Mouse (Mus musculus) heart, adult 18-20 months (tissue): Measurements from ENCODE around the gene Tmem240. TPM values are rescaled to one million over a fixed set of nuclear protein-coding genes. Genes with fewer than 3 reads are reported as not detected.
A peak's percentile ranks its signal among the peaks of the same experiment; 100 is the strongest.
"Not testable (repeated sequence)": the region's sequence is repeated elsewhere in the genome, so short reads cannot be mapped to it uniquely, and the experiment has no call there.

Source experiments
- DNase-seq, 2 experiments: peaks; one replicate each; pipeline ENCODE4 v3.0.0; 2021 to 2022; ENCODE audit warnings: mixed read lengths in 1 of 2
- long read RNA-seq, 2 experiments: library from polyadenylated mRNA; stranded (forward); transcript quantifications; one replicate each; pipeline ENCODE4 v2.0.0; 2021
- total RNA-seq, 2 experiments: library from RNA; stranded (reverse); gene quantifications; 2 replicates each; pipeline ENCODE4 v1.2.3; 2021

Tmem240 gene
- total RNA-seq, result under 1 TPM; 0.25 to 0.39 TPM
- long read RNA-seq, experiment 1, result 0 reads
- long read RNA-seq, experiment 2, result 0 reads

DNA sequence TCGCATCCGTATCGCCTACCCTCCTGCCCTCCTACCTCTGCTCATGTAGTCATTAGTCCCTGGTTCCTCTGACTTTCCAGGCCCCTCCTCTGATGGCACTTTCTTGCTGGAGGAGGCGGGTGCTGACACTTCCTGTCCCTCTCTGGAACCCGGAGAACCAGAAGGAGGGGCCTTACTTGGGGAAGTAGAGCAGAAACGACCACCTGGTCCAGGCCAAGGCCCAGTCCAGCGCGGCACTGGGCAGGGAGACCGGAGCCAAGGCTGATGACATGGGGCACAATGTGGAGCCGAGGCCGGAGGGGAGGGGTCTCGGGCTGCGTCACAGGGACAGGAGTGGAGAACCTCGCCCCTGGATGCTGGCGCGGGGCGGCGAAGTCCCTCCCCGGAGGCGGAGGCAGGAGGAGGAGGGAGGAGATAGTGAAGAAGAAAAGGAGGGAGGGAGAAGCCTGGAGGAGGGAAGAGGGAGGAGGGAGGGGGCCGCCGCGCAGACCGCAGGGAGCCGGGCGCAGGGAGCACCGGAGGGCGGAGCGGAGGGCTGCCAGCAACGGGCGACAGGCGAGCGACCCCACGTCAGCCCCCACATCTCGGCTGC is at the start of gene Tmem240:
Gene Tmem240 (plus strand): TSS at position 451 of the 592 bp plus-strand sequence.
- peak; percentile 92 to 94 for DNase-seq

DNA sequence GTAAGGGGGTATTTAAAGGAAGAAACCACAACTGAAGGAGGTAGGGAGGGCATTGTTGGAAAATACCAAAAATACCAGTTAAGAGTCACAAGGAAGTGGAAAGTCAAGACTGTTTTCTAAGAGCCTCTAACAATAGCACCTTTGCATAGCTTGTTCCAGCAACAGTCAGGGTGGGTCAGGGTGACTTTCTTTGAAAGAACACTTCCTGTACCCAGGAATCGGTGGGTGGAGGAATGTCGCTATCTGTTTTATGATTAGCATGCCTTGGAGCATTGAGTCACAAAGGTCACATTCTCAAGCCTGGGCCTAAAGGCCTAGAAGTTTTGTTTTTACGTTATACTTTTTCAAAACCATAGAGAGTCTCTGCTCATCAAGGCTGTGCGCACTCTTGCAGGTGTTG is 46.8 kb upstream of the Tmem240 start:
- DNase-seq, result not testable (repeated sequence)

DNA sequence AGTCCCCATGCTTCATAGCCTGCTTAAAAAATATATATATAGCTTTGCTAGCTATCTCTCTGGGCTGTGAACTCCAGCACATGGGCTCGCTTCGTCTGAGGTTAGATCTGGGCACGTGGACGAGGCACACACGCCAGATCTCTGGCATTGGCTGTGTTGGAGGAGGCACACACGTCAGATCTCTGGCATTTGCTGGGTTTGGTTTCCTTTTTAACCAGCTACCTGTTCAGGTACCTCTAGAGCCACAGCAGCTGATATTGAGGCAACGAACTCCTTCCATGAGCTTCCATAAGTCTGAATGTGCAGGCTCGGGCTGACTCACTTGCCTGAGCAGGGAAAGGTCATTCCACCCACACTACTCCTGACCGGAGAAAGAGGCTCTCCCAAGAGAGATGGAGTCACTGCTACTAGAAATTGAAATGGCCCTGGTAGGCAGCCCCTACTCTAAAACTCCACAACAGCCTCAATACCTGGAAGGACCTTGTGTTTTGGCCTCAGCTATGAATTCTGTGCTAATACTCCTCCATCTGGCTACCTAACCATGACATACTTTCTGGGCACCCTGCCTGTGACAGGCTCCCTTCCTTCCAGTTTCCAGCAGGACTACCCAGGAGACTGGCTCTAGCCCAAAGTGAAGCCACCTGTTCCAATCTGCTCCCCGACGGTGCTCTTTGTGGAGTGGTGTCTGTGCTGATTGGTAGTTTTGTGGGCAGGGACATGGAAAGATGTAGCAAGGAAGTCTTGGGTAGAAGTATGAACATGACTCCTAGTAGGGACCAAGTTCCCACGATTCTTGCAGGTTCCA is 43.8 kb upstream of the Tmem240 start:
- no peak for DNase-seq

DNA sequence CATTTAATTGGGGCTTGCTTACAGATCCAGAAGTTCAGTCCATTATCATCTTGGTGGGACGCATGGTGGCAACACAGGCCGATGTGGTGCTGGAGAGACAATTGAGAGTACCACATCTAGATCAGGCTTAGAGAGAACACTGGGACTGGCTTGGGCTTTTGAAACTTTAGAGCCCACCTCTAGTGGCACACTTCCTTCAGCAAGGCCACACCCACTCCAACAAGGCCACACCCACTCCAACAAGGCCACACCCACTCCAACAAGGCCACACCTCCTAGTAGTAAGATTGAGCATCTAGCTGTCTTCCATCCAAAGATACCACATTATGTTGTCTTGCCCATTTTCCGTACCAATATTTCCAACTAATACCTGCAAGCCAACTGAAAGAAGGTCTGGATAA is 42.2 kb upstream of the Tmem240 start:
- no peak for DNase-seq

DNA sequence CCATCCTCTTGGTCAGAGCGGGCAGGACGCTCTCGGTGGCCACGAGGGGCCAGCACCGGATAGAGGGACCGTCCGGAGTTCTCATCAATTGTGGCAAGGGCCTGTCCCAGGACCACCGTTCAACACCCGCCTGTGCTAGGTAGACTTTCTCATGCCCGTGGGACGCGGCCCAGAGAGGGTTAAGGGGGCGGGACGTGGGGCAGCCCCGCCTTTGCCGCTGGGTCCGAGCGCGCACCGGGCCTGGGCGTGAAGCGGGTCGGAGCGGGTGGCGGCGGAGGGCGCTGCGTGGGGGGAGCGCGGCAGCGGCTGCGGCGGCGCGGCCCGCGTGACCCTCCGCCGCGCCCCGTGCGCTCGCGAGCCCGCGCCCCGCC is 40.5 kb upstream of the Tmem240 start, which contains the start of gene Fndc10:
Gene Fndc10 (plus strand): TSS at position 232 of the 371 bp plus-strand sequence.
- DNase-seq, result peak; percentile 70 to 79

DNA sequence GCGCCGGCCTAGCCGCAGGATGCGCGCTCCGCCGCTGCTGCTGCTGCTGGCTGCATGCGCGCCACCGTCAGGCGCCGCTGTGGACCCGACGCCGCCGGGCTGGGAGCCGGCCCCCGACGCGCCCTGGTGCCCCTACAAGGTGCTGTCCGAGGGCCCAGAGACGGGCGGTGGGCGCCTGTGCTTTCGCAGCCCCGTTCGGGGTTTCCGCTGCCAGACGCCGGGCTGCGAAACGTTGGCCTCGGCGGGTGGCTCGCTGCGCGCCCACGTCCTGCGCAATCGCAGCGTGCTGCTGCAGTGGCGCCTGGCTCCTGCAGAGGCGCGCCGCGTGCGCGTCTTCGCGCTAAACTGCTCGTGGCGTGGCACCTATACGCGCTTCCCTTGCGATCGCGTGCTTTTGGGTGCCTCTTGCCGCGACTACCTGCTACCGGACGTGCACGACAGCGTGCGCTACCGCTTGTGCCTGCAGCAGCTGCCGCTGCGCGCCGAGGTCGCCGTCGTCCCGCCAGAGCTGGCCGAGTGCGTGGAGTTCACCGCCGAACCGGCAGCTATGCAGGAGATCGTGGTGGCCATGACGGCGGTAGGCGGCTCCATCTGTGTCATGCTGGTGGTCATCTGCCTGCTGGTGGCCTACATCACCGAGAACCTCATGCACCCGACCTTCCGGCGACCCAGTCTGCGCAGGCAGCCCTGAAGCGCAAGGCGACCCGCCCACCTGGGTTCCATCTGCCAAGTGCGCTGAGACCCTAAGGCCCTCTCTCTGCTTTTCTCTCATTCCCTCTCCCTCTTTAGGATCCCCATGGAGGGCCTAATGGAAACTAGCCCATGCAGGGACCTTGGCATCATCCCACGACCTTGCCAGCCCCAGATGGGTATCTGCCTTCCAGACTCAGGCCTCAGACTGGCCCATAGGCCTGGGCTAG is 39.9 kb upstream of the Tmem240 start:
- peak; percentile 60 to 63 for DNase-seq

DNA sequence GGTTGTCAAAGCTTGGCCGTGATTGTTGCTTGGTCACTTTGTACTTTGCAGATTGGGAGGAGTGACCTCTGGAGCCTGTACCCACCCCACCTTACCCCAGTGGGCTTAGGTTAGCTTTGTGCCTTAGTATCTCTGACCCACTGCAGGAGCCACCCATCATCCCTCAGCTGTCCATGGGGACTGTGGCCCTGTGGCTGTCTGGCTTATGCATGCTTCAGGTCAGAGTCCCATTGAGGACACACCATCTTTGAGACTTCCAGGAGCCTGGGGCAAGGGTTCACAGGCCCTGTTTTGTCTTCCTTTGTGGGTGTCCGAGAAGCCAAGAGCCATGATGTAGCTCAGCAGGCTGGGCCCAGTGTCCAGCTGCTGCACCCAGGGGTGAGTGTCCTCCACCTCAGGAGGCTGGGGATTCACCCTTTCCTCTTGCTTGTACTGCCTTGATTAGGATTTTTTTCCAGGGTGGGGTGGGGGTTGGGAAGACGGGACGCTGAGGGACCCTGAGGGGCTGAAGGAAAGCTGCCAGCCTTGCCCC is 39.0 kb upstream of the Tmem240 start:
- no peak for DNase-seq

DNA sequence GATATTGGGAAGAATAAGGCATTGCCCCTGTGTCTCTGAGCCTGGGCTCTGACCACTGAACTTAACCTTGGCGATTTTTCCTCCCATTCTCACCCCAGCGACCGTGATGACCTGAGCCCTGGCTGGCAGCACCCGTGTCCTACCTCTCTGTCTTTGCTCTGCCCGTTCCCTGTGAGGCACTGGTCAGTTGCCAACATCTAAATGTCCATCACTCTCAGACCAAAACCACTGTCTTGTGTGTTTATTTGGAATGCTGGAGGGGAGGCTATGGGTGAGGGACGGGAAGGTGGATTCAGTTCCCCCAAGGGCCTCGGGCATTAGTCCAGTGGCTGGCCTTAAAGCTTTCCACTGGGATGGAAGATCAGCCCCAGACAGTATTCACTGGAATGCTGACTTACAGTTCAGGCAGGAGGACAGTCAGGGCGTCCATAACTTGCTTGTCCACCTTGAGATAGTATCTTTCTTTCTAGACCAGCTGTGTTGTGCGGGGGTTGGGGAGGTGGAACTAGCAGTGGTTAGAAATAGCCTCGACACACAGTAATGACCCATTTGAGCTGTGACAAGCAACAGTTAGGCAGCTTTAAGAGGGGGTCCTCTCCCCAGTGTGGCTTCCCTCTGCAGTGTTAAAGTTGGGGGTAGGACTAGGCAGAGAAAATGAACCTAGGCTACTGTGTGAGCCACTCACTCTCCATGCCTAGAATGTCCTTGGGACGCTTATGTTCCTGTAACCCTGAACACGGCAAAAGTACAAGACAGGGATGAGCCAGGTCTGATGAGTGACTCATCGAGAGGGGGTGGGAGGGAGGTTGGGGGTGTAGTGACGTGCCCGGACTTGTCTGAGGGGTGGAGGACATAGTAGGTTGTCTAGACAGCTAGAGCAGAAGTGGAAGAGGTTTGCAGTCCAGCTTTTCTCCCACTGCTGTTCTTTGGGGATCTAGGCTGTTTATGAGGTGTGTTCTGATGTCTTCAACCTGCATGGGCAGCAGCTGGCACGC is 38.0 kb upstream of the Tmem240 start:
- DNase-seq, result no peak

DNA sequence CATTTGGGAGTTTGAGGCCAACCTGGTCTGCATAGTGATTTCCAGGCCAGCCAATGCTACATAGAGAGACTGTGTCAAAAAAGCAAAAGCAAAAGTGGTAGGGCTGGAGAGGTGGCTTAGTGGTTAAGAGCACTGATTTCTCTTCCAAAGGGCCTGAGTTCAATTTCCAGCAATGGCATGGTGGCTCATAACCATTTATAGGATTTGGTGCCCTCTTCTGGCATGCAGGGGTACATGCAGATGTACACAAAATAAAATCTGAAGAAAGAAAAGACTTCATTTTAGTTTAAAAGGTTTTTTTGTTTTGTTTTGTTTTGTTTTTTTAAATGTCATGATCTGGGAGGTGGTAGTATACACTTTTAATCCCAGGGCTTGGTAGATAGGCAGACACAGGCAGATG is 34.2 kb upstream of the Tmem240 start:
- no peak for DNase-seq

DNA sequence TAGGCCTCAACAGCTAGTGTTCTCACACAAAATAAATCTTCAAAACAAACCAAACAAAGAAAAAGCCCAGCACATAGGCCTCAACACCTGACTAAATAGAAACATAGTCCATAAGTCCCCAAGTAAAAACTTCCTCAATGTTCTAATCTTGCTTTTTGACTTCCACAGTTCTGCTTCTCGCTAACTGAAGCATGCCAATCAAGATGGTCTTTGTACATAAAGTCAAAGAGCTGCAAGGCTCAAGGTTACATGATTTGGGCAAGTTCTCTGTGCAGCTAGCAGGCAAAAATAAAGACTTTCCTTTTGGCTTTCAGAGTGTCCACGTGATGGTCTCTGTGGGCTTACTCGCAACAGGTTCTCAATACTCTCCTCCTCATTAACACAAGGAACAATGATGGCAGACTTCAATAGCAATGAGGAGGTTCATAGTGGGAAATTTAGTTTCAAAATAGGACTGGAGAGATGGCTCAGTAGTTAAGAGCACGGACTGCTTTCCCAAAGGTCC is 31.1 kb upstream of the Tmem240 start:
- no peak for DNase-seq

DNA sequence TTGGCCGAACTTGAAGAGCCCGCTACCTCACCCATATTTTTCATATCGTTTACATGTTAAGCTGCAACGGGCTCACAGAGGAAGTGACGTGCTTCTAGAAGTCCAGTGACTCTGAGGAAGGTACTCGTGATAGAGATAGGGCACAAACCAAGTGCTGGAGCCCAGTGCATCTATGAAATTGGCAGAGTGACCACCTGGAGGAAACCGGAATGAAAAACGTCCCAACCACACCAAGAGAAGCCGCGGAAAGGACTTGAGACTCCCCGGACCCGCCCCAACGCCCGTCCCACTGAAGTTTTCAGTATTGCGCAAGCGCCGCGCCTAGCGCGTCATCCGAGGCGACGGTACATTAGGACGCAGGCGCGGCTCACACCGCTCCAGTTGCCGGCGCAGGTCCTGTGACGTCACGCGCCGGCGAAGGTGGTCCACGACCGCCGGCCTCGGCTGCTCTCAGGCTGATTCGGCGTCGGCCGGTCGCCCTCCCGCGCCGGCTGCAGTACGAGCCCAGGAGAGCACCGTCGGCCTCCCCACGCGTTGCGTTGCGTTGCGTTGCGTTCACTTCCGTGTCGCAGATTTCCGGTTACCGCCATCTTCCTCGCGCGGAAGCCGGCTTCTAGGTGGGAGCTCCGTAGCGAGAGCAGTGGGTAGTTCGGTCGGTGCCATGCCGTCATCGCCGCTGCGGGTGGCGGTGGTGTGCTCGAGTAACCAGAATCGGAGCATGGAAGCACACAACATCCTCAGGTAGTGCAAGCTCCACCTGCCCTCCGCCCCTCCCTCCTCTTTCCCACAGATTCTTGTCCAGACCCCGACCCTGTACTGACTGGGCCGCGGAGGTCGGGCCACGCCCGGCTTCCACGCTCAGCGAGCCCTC is 29.6 kb upstream of the Tmem240 start, which contains the start of gene Ssu72:
Gene Ssu72 (plus strand): TSS at position 80 of the 871 bp plus-strand sequence.
- DNase-seq, result peak; percentile 95 to 97

DNA sequence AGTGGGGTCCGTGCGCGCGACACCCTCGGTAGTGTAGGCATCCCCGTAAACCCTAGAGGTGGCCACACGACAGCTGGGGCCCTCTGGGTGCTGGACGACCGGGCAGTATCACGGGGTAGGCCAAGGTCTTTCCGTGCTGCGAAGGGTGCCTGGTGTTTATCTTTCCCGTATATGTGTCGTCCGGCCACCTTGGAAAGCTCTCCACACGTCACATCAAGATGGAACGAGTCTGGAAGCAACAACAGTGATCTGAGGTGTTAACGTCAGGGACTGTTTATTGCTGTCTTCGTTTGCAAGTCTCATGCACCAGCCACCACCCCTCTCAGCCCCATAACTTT is 29.0 kb upstream of the Tmem240 start:
- DNase-seq, result no peak

DNA sequence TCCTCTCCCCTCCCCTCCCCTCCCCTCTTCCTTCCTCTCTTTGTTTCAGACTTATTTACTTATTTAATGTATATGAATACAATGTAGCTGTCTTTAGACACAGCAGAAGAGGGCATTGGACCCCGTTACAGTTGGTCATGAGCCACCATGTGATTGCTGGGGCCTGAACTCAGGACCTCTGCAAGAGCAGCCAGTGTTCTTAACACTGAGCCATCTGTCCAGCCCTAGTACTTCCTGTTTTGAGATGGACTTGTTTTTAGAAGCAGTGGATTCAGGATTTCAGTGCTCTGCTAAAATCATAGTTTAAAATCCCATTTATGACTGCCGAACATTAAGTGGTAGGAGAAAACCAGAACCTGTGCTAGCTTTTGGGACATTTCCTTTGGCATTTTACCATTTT is 26.0 kb upstream of the Tmem240 start:
- peak in 1 of 2 experiments; percentile 15 for DNase-seq

DNA sequence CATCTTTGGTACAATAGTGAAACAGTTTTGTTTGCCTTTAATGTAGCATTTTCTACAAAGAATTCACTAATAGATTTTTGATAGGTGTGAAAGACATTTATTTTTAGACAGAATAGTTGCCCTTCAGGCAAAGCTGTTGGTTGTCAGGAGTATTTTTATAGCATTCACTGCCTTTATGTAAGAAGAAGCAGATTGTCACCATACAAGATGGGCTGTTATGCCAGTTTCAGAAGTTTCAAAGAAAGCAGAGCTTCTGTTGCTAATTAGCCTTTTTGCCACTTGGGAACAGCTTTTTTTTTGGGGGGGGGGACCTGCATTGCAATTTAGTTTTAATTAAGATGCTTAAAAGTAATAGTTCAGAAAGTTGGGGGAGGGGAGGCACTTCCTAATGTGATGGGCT is 25.6 kb upstream of the Tmem240 start:
- DNase-seq, result no peak

DNA sequence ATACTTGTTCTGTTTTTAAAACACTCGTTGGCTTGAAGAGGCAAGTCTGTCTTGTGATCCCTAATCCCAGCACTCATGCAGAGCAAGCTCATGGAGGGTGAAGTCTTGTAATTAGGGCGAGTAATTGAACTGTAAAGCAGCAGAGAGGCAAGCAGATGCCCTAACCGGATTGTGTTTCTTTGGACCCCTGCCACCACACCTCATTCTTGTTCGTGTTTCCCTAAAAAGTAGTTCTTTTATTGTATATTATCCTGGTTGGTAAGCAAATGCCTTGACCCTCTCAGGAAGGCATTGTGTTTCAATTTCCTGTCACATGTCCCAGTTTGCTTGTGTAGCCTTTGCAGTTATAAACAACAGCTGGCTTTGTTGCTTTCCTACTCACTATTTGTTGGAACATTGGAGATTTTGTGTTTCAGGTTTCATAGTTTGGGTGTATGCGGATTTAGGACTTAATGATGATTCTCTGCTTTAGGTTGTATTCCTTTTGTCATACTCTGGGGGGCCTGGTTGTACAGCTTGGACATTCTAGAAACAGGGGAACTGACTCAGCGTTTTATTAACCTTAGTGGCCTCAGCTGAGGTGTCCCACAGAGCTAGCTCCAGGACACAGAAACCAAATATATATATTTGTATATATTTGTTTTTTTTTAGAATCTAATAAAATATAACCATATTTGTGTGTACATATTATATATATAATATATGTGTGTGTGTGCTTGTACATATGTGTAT is 23.9 kb upstream of the Tmem240 start:
- peak; percentile 28 to 36 for DNase-seq

DNA sequence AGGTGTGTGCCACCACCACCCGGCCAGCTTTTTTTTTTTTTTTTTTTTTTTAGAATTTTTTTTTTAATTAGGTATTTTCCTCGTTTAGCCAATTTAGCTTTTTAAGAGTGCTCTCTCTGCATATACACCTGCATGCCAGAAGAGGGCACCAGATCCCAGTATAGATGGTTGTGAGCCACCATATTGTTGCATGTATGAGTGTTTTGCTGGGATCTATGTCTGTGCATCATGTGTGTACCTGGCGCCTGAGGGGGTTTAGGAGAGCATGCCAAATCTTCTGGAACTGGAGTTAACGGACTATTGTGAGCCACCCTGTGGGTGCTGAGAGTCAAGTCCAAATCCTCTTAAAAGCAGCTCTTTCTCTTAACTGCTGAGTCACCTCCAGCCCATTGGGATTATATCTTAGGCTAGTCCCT is 12.9 kb upstream of the Tmem240 start:
- DNase-seq, result peak; percentile 33 to 46

DNA sequence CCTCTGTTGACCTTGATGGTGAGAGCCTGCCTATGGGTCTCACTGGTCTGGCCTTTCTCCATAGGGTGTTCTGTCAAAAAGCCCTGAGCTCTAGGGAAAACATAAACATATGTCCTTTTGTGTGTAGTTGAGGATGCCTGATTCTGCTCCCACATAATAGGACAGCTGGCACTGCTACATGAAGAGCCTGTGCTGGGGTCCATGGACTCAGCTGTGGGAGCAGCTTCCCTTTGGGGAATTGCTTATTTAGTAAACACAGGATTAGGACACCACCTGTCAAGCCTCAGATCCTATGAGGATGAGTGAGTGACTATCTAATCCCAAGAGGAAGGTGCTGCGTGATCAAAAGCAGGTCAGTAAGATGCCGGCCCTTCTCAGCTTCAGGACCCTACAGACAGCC is 6.6 kb upstream of the Tmem240 start:
- no peak for DNase-seq

DNA sequence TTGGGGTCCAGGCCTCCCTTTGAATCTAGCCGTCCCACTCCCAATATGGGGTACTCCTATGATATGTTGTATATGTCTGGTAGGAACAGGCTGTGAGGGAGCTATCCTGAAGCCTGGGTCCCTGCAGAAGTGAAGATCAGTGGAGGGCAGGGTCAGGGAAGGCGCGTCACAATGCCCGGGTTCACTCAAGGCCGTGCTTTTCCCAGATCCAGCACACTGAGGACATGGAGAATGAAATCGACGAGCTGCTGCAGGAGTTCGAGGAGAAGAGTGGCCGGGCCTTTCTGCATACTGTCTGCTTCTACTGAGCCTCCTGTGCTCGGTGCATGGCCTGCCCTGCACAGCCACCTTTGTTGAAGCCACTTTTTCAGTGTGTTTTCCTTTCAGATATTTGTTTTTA is 1.3 kb upstream of the Tmem240 start:
- no peak for DNase-seq
